Mouse (Mus musculus): Measurements from ENCODE around the gene Tmem165. TPM values are rescaled to one million over a fixed set of nuclear protein-coding genes. Genes with fewer than 3 reads are reported as not detected.

Tmem165 gene
- total and polyA plus RNA-seq, 2 experiments from 2014 or later, result 42.7 to 77.1 TPM

- H3K4me3 ChIP-seq (ENCODE audit: low read depth, low read length), result no peak overlapping the region
Observed at GRCm38 (mm10) chr5:76152956-76153355, 30.7 kb upstream of the Tmem165 start.

GRCm38 (mm10) chr5:76153430-76153829, 30.2 kb upstream of the Tmem165 start:
- no peak overlapping the region for H3K4me2 ChIP-seq (ENCODE audit: low read depth, low read length, poor library complexity, severe bottlenecking)
- ATAC-seq (ENCODE audit: low FRiP score) (no peak), DNase-seq (ENCODE audit: low spot score) (no peak)
- H3K9me3 ChIP-seq (ENCODE audit: low read length), result no peaks in the 10 kb centered on the region
- 96% methylated on average over 11 of the region's 11 CpGs for WGBS
- no peaks in the 10 kb centered on the region for H3K27me3 ChIP-seq (ENCODE audit: insufficient read depth, low read length)
- H3K4me1 ChIP-seq (ENCODE audit: insufficient read depth, low read length), result no peaks in the 10 kb centered on the region
- no peak overlapping the region for H3K27ac ChIP-seq (ENCODE audit: low read depth, low read length)
- peaks cover 16% of the 10 kb centered on the region for H3K36me3 ChIP-seq (ENCODE audit: insufficient read depth, low read length)
- H3K4me3 ChIP-seq (ENCODE audit: low read depth, low read length), result no peak overlapping the region
- no peak for TF ChIP-seq CTCF (IDR thresholded peaks at IDR 0.05)
- H3K9ac ChIP-seq (replicated peaks; ENCODE audit: low read length, poor library complexity, severe bottlenecking), result no peak overlapping the region

More at GRCm38 (mm10) chr5:76152956-76153355, 30.7 kb upstream of the Tmem165 start:
- Histone ChIP-seq H3K36me3 (ENCODE audit: insufficient read depth, low read length) (peaks cover 16% of the 10 kb centered on the region), H3K27ac (ENCODE audit: low read depth, low read length) (no peak overlapping the region), H3K27me3 (ENCODE audit: insufficient read depth, low read length) (no peaks in the 10 kb centered on the region), H3K4me2 (ENCODE audit: low read depth, low read length, poor library complexity, severe bottlenecking) (no peak overlapping the region), H3K4me1 (ENCODE audit: insufficient read depth, low read length) (no peaks in the 10 kb centered on the region), H3K9ac (replicated peaks; ENCODE audit: low read length, poor library complexity, severe bottlenecking) (no peak overlapping the region), H3K9me3 (ENCODE audit: low read length) (no peaks in the 10 kb centered on the region)
- WGBS, result 96% methylated on average over 6 of the region's 6 CpGs
- DNase-seq (ENCODE audit: low spot score) (no peak), ATAC-seq (ENCODE audit: low FRiP score) (no peak)
- no peak for TF ChIP-seq CTCF (IDR thresholded peaks at IDR 0.05)

GRCm38 (mm10) chr5:76154434-76155165, 29.1 kb upstream of the Tmem165 start:
- no peak overlapping the region for H3K27ac ChIP-seq (ENCODE audit: low read depth, low read length)

GRCm38 (mm10) chr5:76159555-76159954, 24.1 kb upstream of the Tmem165 start:
- H3K4me3 ChIP-seq (ENCODE audit: low read depth, low read length), result no peak overlapping the region
- H3K4me1 ChIP-seq (ENCODE audit: insufficient read depth, low read length), result no peaks in the 10 kb centered on the region
- no peak overlapping the region for H3K27ac ChIP-seq (ENCODE audit: low read depth, low read length)
- ATAC-seq (ENCODE audit: low FRiP score) (no peak), DNase-seq (ENCODE audit: low spot score) (no peak)
- WGBS, result 89% methylated on average over 6 of the region's 6 CpGs
- no peaks in the 10 kb centered on the region for H3K27me3 ChIP-seq (ENCODE audit: insufficient read depth, low read length)
- H3K9me3 ChIP-seq (ENCODE audit: low read length), result no peaks in the 10 kb centered on the region
- no peak for TF ChIP-seq CTCF (IDR thresholded peaks at IDR 0.05)
- peaks cover 8% of the 10 kb centered on the region for H3K36me3 ChIP-seq (ENCODE audit: insufficient read depth, low read length)
- H3K9ac ChIP-seq (replicated peaks; ENCODE audit: low read length, poor library complexity, severe bottlenecking), result no peak overlapping the region
- no peak overlapping the region for H3K4me2 ChIP-seq (ENCODE audit: low read depth, low read length, poor library complexity, severe bottlenecking)

More at GRCm38 (mm10) chr5:76154434-76155165, 29.1 kb upstream of the Tmem165 start:
- no peaks in the 10 kb centered on the region for H3K9me3 ChIP-seq (ENCODE audit: low read length)
- no peak overlapping the region for H3K4me3 ChIP-seq (ENCODE audit: low read depth, low read length)
- H3K9ac ChIP-seq (replicated peaks; ENCODE audit: low read length, poor library complexity, severe bottlenecking), result no peak overlapping the region
- H3K4me2 ChIP-seq (ENCODE audit: low read depth, low read length, poor library complexity, severe bottlenecking), result no peak overlapping the region
- no peaks in the 10 kb centered on the region for H3K4me1 ChIP-seq (ENCODE audit: insufficient read depth, low read length)
- DNase-seq (ENCODE audit: low spot score), result no peak
- 93% methylated on average over 21 of the region's 21 CpGs for WGBS
- H3K36me3 ChIP-seq (ENCODE audit: insufficient read depth, low read length), result peaks cover 15% of the 10 kb centered on the region
- TF ChIP-seq CTCF (IDR thresholded peaks at IDR 0.05), result no peak
- no peaks in the 10 kb centered on the region for H3K27me3 ChIP-seq (ENCODE audit: insufficient read depth, low read length)
- no peak for ATAC-seq (ENCODE audit: low FRiP score)

GRCm38 (mm10) chr5:76160086-76160485, 23.6 kb upstream of the Tmem165 start:
- Histone ChIP-seq H3K9ac (replicated peaks; ENCODE audit: low read length, poor library complexity, severe bottlenecking) (no peak overlapping the region), H3K9me3 (ENCODE audit: low read length) (no peaks in the 10 kb centered on the region), H3K27ac (ENCODE audit: low read depth, low read length) (no peak overlapping the region), H3K4me1 (ENCODE audit: insufficient read depth, low read length) (no peaks in the 10 kb centered on the region), H3K4me3 (ENCODE audit: low read depth, low read length) (no peak overlapping the region), H3K27me3 (ENCODE audit: insufficient read depth, low read length) (no peaks in the 10 kb centered on the region), H3K36me3 (ENCODE audit: insufficient read depth, low read length) (peaks cover 3% of the 10 kb centered on the region; the same call in 1 of the 2 replicates), H3K4me2 (ENCODE audit: low read depth, low read length, poor library complexity, severe bottlenecking) (no peak overlapping the region)
- ATAC-seq (ENCODE audit: low FRiP score) (no peak), DNase-seq (ENCODE audit: low spot score) (no peak)
- WGBS, result 78% methylated on average over 3 of the region's 3 CpGs
- TF ChIP-seq CTCF (IDR thresholded peaks at IDR 0.05), result no peak

- no peak for DNase-seq (ENCODE audit: low spot score)
- Histone ChIP-seq H3K4me1 (ENCODE audit: insufficient read depth, low read length) (no peaks in the 10 kb centered on the region), H3K4me3 (ENCODE audit: low read depth, low read length) (no peak overlapping the region), H3K9me3 (ENCODE audit: low read length) (no peaks in the 10 kb centered on the region), H3K27me3 (ENCODE audit: insufficient read depth, low read length) (no peaks in the 10 kb centered on the region), H3K36me3 (ENCODE audit: insufficient read depth, low read length) (no peaks in the 10 kb centered on the region), H3K9ac (replicated peaks; ENCODE audit: low read length, poor library complexity, severe bottlenecking) (no peak overlapping the region), H3K27ac (ENCODE audit: low read depth, low read length) (no peak overlapping the region), H3K4me2 (ENCODE audit: low read depth, low read length, poor library complexity, severe bottlenecking) (no peak overlapping the region)
- 92% methylated on average over 6 of the region's 6 CpGs for WGBS
- no peak for ATAC-seq (ENCODE audit: low FRiP score)
- TF ChIP-seq CTCF (IDR thresholded peaks at IDR 0.05), result no peak
Observed at GRCm38 (mm10) chr5:76161491-76161890, 22.2 kb upstream of the Tmem165 start.
